Mouse (Mus musculus): Measurements from ENCODE around the gene Nbeal1. TPM values are rescaled to one million over a fixed set of nuclear protein-coding genes. Genes with fewer than 3 reads are reported as not detected.

Gene Nbeal1
- total RNA-seq, 2 experiments from 2014 or later, result 18.8 to 24.9 TPM

GRCm38 (mm10) chr1:60342808-60343629 lies 162.6 kb downstream of the Nbeal1 start, which contains the start of gene Cyp20a1:
Cyp20a1 (plus strand) TSS chr1:60343323.
- intact Hi-C loops (cut with DNase I), result no loop called here
- peak; percentile 88 to 89 for DNase-seq

GRCm38 (mm10) chr1:60343630-60344455 lies 163.4 kb downstream of the Nbeal1 start:
- intact Hi-C loops (cut with DNase I), result no loop called here
- DNase-seq, result no peak

GRCm38 (mm10) chr1:60344670-60345069 lies 164.3 kb downstream of the Nbeal1 start:
- DNase-seq, result no peak
- intact Hi-C loops (cut with DNase I), result no loop called here

- intact Hi-C loops (cut with DNase I), result no loop called here
- DNase-seq, result no peak
Measured at GRCm38 (mm10) chr1:60345712-60346111, 165.3 kb downstream of the Nbeal1 start.

GRCm38 (mm10) chr1:60352786-60353185 lies 172.4 kb downstream of the Nbeal1 start:
- DNase-seq, result no peak

GRCm38 (mm10) chr1:60361626-60362025 lies 181.2 kb downstream of the Nbeal1 start:
- intact Hi-C loops (cut with DNase I), result no loop called here
- DNase-seq, result no peak

More at GRCm38 (mm10) chr1:60352786-60353185, 172.4 kb downstream of the Nbeal1 start:
- intact Hi-C loops (cut with DNase I), result no loop called here

GRCm38 (mm10) chr1:60376556-60376955 lies 196.2 kb downstream of the Nbeal1 start:
- intact Hi-C loops (cut with DNase I), result no loop called here
- no peak for DNase-seq

- DNase-seq, result no peak
Measured at GRCm38 (mm10) chr1:60381910-60382309, 201.5 kb downstream of the Nbeal1 start.

More at GRCm38 (mm10) chr1:60381910-60382309, 201.5 kb downstream of the Nbeal1 start:
- intact Hi-C loops (cut with DNase I), result no loop called here

Other genes with a start within 250 kb of the Nbeal1 start
- under 1 TPM; 0.39 to 0.48 TPM for gene Ica1l, start 137.4 kb upstream of the Nbeal1 start, total RNA-seq (2021)
- gene Carf, start 82.4 kb upstream of the Nbeal1 start, total RNA-seq (2021), result 1 to 10 TPM; 3.4 to 4.9 TPM
- gene Wdr12, start 82.0 kb upstream of the Nbeal1 start, total RNA-seq (2021), result 10 to 100 TPM; 11.0 to 14.9 TPM
- gene Cyp20a1, start 162.7 kb downstream of the Nbeal1 start, total RNA-seq (2021), result 1 to 10 TPM; 4.4 to 5.2 TPM
- gene Abi2, start 229.0 kb downstream of the Nbeal1 start, total RNA-seq (2021), result 10 to 100 TPM; 11.7 to 11.8 TPM